Mouse (Mus musculus): ENCODE measurements around the gene Cnbd2. TPM values are rescaled to one million over a fixed set of nuclear protein-coding genes. Genes with fewer than 3 reads are reported as not detected.

Gene Cnbd2
- polyA plus RNA-seq, 1 experiment: 3.0 TPM

DNA sequence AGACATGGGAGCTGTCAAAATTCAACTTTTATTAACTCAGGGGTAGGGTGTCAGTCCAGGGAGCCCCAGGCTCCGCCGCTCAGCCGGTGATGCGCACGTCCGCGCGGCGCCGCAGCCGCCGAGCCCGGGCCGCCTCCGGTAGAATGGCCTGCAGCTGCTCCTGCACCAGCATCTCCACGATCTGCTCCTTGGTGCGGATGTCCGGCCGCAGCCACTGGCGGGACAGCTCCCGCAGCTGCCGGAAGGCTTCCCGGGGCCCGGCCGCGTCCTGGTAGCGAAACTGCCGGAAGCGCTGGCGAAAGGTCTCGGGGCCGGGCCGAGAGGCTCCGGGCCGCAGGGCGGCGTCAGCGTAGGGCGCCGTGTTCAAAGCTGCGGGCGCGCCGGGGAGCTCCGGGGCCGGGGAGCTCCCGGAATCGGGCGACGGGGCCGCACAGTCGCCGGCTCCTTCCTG lies 233 bp upstream of the Cnbd2 start:
- DNase-seq (ENCODE audit: low read depth): no peak
- TF ChIP-seq POLR2A (IDR thresholded peaks at IDR 0.05; ENCODE audit: borderline replicate concordance, extremely low read depth, insufficient read depth, insufficient read length, poor library complexity, severe bottlenecking) (no peak), CTCF (IDR thresholded peaks at IDR 0.05; ENCODE audit: borderline replicate concordance, extremely low read depth, insufficient read depth, insufficient read length) (no peak)

DNA sequence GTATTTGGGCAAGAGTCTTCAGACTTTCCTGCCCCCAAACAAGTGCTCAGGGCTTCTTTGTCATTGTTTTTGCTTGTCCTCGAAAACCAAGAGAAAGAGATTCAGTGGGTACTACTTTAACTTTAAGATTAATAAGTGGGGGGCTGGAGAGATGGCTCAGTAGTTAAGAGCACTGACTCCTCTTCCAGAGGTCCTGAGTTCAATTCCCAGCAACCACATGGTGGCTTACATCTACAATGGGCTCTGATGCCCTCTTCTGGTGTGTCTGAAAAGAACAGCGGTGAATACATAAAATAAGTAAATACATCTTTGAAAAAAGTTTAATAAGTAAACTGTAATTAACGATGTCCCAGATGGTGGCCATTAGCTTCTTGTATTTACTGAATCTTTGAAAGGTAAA lies 1.1 kb downstream of the Cnbd2 start:
- TF ChIP-seq POLR2A (IDR thresholded peaks at IDR 0.05; ENCODE audit: borderline replicate concordance, extremely low read depth, insufficient read depth, insufficient read length, poor library complexity, severe bottlenecking) (no peak), CTCF (IDR thresholded peaks at IDR 0.05; ENCODE audit: borderline replicate concordance, extremely low read depth, insufficient read depth, insufficient read length) (no peak)
- DNase-seq (ENCODE audit: low read depth): peak; percentile 21

DNA sequence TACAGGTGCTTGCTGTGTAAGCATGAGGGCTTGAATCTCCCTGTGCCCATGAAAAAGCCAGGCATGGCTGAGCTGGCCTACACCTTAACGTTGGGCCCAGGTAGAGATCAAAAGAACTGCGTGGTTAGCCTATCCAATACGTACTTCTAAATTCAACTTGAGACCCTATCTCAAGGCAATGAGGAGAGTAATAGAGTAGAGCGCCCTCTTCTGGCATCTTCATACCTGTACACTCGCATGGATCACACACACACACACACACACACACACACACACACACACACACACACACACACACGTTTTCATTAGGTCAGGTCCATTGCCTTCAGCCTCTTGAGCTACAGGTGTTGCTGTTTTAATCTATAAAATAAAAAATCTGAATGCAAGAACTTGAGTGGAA lies 2.7 kb downstream of the Cnbd2 start:
- no peak for DNase-seq (ENCODE audit: low read depth)
- TF ChIP-seq POLR2A (IDR thresholded peaks at IDR 0.05; ENCODE audit: borderline replicate concordance, extremely low read depth, insufficient read depth, insufficient read length, poor library complexity, severe bottlenecking): no peak
- TF ChIP-seq CTCF (IDR thresholded peaks at IDR 0.05; ENCODE audit: borderline replicate concordance, extremely low read depth, insufficient read depth, insufficient read length): no peak

DNA sequence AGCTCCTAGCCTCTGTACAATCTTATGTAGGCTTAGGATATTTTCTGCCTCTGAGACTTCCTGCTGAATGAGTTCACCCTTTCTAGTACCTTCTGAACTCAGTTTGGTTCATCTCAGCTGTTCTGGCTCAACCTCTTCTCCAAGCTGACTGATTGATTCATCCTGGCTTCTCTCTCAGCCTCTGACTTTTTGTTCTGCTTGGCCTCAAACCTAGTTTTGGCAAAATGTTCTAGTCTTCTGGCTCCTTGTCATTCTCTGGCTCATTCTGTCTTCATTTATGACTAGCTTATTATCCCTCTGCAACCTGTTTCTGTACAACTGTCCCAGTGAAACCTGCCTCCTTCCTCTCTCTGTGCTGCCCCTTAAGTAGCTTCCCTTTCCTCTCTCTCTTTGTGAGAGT lies 6.4 kb downstream of the Cnbd2 start:
- no peak for TF ChIP-seq POLR2A (IDR thresholded peaks at IDR 0.05; ENCODE audit: borderline replicate concordance, extremely low read depth, insufficient read depth, insufficient read length, poor library complexity, severe bottlenecking)
- no peak for DNase-seq (ENCODE audit: low read depth)

DNA sequence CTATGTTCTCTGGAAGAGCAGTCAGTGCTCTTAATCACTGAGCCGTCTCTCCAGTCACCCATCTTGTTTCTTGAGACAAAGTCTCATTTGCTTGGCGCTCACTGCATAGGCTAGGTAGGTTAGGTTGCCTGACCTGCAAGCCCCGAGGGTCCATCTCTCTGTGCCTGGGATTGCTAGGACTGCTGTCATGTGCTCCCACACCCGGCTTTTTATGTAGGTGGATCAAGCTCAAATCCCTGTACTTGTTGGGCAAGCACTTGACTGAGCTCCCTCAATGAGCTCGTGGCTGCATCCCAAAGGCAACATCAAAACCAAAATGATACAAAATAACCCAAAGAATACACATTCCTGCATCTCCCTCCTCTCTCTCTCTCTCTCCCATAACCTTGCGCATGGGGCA lies 9.4 kb downstream of the Cnbd2 start:
- no peak for DNase-seq (ENCODE audit: low read depth)
- no peak for TF ChIP-seq CTCF (IDR thresholded peaks at IDR 0.05; ENCODE audit: borderline replicate concordance, extremely low read depth, insufficient read depth, insufficient read length)
- TF ChIP-seq POLR2A (IDR thresholded peaks at IDR 0.05; ENCODE audit: borderline replicate concordance, extremely low read depth, insufficient read depth, insufficient read length, poor library complexity, severe bottlenecking): no peak

DNA sequence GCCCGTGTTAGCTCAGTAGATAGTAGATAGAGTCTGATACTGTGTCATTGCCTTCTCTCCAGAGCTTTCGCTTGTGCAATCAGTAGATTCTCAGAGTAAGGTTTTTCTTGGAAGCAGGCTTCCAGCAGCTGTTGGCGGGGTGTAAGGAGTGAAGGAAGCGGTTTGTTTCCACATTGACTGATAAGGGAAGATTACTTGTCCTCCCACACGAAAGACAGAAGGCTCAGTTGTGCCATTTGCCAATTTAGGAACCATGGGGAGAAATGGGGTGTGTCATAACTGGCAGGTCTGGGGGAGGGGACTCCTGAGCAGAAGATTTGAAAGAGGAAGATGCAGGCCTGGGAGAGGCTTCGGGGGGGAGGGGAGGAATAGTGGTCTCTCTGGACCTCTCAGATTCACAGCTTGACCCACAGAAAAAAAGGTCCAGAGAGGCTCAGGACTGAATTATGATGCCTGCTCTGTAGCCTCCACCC lies 12.1 kb downstream of the Cnbd2 start:
- peak; percentile 5 for DNase-seq (ENCODE audit: low read depth)

DNA sequence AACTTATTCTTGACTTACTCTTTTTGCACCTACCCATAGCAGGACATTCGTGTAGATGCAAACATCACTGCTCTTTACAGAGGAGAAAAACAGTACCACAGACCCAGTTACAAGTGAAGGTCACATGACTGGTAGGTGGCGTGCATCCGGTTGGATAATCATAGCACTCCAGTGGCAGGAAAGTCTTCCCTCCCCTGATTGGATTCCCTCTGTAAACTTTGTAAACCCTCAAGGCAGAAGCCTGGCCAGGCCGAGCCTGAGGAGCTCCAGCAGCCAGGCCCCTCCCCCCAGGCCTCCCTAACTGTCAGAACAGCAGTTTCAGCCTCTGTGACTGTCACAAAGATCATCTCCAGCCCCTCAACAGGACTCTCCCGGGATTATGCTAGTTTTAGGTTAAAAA lies 12.6 kb downstream of the Cnbd2 start:
- DNase-seq (ENCODE audit: low read depth): no peak
- TF ChIP-seq CTCF (IDR thresholded peaks at IDR 0.05; ENCODE audit: borderline replicate concordance, extremely low read depth, insufficient read depth, insufficient read length) (no peak), POLR2A (IDR thresholded peaks at IDR 0.05; ENCODE audit: borderline replicate concordance, extremely low read depth, insufficient read depth, insufficient read length, poor library complexity, severe bottlenecking) (no peak)

More for the DNA sequence above, 12.1 kb downstream of the Cnbd2 start:
- TF ChIP-seq CTCF (IDR thresholded peaks at IDR 0.05; ENCODE audit: borderline replicate concordance, extremely low read depth, insufficient read depth, insufficient read length) (no peak), POLR2A (IDR thresholded peaks at IDR 0.05; ENCODE audit: borderline replicate concordance, extremely low read depth, insufficient read depth, insufficient read length, poor library complexity, severe bottlenecking) (no peak)

DNA sequence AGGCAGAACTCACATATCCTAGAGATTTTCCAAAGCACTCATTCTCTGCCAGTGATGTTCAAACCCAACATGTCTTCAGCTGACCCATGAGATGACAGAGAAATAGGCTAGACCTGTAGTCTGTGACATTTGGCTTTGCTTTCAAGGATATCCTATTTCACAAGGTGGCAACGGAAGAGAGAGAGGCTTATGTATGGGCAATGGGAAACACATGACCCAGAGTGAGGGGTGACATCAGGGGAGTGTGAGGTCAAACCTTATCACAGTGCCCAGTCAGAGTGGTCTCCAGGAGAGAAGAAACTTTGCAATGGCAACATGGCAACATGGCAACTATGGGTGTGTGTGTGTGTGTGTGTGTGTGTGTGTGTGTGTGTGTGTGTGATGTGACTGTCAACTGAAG lies 18.6 kb downstream of the Cnbd2 start:
- no peak for TF ChIP-seq CTCF (IDR thresholded peaks at IDR 0.05; ENCODE audit: borderline replicate concordance, extremely low read depth, insufficient read depth, insufficient read length)
- TF ChIP-seq POLR2A (IDR thresholded peaks at IDR 0.05; ENCODE audit: borderline replicate concordance, extremely low read depth, insufficient read depth, insufficient read length, poor library complexity, severe bottlenecking): no peak
- DNase-seq (ENCODE audit: low read depth): no peak

DNA sequence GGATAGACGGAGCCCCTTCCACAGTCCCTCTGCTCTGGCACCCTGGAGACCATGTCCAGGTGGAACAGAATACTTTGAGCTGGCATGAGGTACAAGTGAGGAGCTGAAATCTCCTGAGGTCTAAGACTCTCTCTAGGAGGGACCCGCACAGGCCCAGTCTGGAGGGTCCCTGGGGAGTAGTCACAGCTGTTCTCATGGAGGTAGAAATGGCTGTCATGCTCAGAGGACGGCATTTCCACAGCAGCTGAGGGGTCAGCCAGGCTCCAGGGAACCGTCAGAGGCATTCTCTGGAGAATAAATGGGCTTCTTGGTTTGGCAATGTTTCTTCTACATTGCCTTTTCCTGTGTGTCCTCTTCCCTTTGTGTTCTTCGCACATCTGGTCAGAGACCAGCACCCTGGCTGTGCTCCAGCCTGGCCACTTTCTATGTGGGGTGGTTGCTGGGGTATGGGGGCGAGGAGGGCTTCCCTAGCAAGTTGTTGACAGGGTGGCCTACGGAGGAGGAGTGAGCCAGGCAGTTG lies 19.4 kb downstream of the Cnbd2 start:
- no peak for TF ChIP-seq CTCF (IDR thresholded peaks at IDR 0.05; ENCODE audit: borderline replicate concordance, extremely low read depth, insufficient read depth, insufficient read length)
- TF ChIP-seq POLR2A (IDR thresholded peaks at IDR 0.05; ENCODE audit: borderline replicate concordance, extremely low read depth, insufficient read depth, insufficient read length, poor library complexity, severe bottlenecking): no peak
- DNase-seq (ENCODE audit: low read depth): no peak

DNA sequence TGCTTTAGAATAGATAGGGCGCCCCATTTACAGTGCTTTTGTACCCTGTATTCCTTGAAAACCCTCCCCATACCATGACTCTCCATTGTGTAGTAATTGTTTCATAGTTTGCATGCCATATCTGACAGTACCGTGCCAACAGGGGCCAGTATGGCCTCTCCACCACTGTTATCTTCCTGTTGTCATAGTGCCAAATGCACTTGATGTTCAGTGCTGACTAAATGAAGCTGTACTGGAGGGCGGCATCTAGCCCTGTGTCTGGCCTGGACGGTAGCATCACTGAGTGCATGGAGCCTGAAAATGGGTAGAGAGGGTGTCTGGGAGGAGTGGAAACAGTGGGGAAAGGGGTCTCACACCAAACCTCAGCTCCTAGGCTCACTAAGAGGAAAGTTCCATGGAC lies 28.0 kb downstream of the Cnbd2 start:
- no peak for TF ChIP-seq POLR2A (IDR thresholded peaks at IDR 0.05; ENCODE audit: borderline replicate concordance, extremely low read depth, insufficient read depth, insufficient read length, poor library complexity, severe bottlenecking)
- no peak for TF ChIP-seq CTCF (IDR thresholded peaks at IDR 0.05; ENCODE audit: borderline replicate concordance, extremely low read depth, insufficient read depth, insufficient read length)
- no peak for DNase-seq (ENCODE audit: low read depth)

DNA sequence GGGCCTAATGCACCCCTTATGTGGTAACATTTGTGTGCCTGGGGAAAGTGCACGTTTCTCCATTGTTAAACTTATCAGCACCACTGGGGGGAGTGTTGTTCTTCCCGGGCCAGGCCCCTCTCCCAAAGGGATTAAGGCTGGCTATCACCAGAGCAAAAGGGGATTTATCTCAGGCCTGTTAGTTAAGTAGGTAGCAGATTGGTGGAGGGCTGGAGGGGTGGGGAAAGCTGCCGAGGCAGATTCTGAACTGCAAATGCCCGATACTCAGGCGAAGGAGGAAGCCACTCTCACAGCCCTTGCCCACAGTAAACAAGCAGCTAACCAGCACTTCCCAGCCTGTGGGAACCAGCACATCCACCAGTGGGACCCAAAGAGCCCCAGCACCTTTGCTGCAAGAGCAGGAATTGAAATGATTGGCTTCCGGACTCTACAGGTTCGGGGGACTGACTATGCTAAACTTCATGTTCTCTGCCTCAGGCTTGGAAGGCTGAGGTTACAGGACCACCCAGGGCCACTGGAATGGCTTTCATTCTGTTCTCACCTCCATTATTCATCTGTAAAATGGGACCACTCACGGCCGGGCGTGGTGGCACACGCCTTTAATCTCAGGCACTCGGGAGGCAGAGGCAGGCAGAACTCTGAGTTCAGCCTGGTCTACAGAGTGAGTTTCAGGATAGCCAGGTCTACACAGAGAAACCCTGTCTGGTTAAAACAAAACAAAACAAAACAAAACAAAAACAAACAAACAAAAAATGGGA lies 32.9 kb downstream of the Cnbd2 start:
- DNase-seq (ENCODE audit: low read depth): peak; percentile 58
- TF ChIP-seq POLR2A (IDR thresholded peaks at IDR 0.05; ENCODE audit: borderline replicate concordance, extremely low read depth, insufficient read depth, insufficient read length, poor library complexity, severe bottlenecking): no peak
- TF ChIP-seq CTCF (IDR thresholded peaks at IDR 0.05; ENCODE audit: borderline replicate concordance, extremely low read depth, insufficient read depth, insufficient read length): peak; percentile 41; the same call in 1 of the 2 replicates

DNA sequence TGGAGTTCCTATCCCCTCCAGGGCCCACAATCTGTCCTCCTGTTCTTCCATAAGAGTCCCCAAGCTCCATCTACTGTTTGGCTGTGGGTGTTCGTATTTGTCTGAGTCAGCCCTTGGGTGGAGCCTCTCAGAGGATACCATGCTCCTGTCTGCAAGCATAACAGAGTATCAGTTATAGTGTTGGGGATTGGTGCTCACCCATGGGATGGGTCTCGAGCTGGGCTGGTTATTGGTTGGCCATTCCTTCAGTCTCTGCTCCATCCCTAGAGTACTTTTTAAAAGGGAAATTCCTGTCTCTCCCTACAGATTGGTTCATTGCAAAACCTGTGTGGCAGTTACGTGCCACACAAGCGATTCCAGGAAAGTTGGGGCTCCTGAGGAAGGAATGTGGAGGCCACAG lies 36.7 kb downstream of the Cnbd2 start:
- no peak for TF ChIP-seq CTCF (IDR thresholded peaks at IDR 0.05; ENCODE audit: borderline replicate concordance, extremely low read depth, insufficient read depth, insufficient read length)
- TF ChIP-seq POLR2A (IDR thresholded peaks at IDR 0.05; ENCODE audit: borderline replicate concordance, extremely low read depth, insufficient read depth, insufficient read length, poor library complexity, severe bottlenecking): no peak
- DNase-seq (ENCODE audit: low read depth): no peak
